Mouse (Mus musculus) CD4-positive, CD25-positive, alpha-beta regulatory T cell, adult 4 months (primary cell): ENCODE measurements around the gene 1700123L14Rik. TPM values are rescaled to one million over a fixed set of nuclear protein-coding genes. Genes with fewer than 3 reads are reported as not detected.
"Not testable (repeated sequence)": the region's sequence is repeated elsewhere in the genome, so short reads cannot be mapped to it uniquely, and the experiment has no call there.

Experiments
- ATAC-seq: one replicate; pipeline ENCODE4 v1.8.0; 2017
- polyA plus RNA-seq, 2 experiments: library from polyadenylated mRNA; unstranded; fragments of 100-300 nt; shearing (Covaris generic); gene quantifications; one replicate each; pipeline ENCODE4 v1.2.1; 2017

The 1700123L14Rik gene
- polyA plus RNA-seq, result not detected

DNA sequence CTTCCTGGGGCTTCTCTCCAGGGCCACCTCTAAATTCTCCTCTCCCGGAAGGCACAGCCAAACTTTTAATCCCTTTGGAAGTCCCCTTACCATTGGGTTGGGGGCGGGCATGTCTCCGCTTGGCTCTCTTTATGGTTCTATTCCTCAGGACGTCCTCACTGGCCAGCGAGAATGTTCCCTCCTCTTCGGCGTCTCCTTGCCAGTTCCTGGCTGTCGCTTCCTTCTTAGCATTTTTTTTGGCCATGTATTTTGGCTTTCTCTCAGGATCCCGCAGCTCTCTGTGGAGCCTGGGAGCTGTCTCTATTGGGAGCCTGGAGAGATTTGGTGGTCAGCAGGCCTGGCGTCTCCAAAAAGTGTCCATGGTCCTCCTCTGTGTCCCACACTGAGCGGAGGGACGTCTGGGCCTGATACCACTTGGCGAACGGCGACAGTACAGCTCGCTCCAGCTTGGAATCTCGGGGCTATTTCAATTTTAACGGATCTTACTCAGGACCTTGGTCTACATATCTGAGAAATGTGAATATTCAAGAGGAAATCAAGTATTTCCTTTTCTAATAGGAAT is at the start of gene 1700123L14Rik:
Gene 1700123L14Rik (minus strand): TSS at position 426 of the 562 bp plus-strand sequence.
- ATAC-seq, result no peak

DNA sequence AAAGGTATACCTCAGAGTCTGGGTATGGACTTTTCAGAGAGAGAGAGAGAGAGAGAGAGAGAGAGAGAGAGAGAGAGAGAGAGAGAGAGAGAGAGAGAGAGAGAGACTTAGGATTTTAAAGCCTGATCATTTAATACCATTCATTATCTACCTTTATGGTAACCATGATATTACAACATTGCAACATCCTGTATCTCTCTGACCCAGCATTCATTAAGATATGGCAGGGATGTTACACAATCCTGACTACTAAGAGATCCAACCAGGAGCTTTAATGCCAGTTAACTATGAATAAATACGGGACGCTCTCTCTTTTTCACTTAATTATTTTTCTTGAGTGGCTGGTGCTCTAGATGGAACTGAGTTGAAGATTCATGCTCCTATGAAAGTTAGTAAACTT is 39.4 kb upstream of the 1700123L14Rik start:
- ATAC-seq, result no peak

GRCm38 (mm10) chr6:96198991-96199390 is 32.9 kb upstream of the 1700123L14Rik start:
- ATAC-seq, result not testable (repeated sequence)

DNA sequence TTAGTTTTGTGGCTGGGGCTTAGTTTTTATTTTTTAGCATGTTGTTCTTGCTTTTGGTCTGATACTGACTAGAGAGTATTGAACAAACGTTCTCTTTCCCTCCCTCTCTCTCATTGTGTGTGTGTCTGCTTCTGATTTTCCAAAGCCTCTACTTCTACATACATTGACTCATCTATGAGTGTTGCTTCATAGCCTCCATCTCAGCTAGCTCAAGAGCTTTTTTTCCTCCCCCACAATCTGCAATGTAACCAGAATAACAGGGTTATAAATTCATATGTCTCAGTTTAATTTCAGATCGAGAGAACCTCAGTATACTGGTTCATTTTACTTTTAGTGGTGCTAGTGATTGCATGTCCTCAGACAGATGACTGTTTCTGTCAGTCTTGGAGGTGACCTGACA is 20.5 kb upstream of the 1700123L14Rik start:
- ATAC-seq, result no peak

DNA sequence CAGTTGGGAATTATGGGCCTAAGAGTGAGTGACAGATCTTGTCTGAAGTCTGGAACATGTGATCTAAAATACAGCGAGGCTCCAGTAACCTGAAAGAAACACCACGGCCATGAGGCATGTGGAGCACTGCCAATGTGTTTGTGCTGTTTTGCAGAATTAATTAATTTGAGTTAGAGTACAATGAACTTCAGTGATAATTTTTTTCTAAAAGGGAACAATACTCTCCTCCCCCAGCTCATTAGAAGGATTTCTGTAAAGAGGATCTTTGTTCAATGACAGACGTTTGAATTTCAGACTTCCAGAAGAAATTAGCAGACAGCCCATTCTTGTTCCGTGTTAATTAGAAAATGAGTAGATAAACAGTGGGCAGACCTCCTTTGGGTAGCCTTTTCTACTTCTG is 17.3 kb upstream of the 1700123L14Rik start:
- no peak for ATAC-seq

DNA sequence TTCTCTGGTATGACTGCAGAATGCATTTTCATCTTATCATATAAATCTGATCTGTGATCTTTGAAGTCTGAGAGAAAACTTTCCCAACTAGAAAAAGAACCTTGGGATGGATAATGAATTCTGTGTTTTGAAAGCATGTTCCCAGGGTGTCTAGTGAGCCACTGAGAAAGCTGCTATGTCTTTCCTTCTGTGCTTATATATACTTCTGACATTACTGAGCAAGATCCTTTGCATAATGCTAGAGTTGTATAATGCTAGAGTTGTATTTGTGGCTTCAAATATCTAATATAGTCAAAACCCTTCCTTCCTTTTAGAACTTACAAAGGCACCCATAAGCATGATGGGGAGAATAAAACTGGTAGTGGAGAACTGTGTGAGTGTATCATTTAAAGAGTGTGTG is 12.5 kb upstream of the 1700123L14Rik start:
- no peak for ATAC-seq

DNA sequence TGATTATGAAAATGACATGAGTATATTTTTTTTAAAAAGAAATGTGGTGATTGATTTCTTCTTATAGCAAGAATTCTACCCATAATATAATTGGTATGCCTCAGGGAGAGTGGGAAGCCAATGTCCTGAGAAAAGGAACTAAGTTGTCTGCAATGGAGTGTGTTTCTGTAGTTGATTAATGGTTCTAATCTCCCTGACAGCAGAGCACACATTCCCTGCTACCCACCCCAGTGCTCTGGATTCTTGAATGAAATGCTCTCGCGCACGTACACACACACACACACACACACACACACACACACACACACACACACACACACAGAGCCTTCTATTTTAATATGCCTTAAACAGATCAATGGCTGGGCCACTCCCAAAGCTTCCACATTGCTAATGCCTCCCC is 7.6 kb upstream of the 1700123L14Rik start:
- ATAC-seq, result no peak

- ATAC-seq, result no peak
Observed at GRCm38 (mm10) chr6:96167031-96167430, 988 bp upstream of the 1700123L14Rik start.

GRCm38 (mm10) chr6:96165403-96165802 is 640 bp downstream of the 1700123L14Rik start:
- no peak for ATAC-seq

GRCm38 (mm10) chr6:96143326-96143725 is 22.7 kb downstream of the 1700123L14Rik start:
- no peak for ATAC-seq

DNA sequence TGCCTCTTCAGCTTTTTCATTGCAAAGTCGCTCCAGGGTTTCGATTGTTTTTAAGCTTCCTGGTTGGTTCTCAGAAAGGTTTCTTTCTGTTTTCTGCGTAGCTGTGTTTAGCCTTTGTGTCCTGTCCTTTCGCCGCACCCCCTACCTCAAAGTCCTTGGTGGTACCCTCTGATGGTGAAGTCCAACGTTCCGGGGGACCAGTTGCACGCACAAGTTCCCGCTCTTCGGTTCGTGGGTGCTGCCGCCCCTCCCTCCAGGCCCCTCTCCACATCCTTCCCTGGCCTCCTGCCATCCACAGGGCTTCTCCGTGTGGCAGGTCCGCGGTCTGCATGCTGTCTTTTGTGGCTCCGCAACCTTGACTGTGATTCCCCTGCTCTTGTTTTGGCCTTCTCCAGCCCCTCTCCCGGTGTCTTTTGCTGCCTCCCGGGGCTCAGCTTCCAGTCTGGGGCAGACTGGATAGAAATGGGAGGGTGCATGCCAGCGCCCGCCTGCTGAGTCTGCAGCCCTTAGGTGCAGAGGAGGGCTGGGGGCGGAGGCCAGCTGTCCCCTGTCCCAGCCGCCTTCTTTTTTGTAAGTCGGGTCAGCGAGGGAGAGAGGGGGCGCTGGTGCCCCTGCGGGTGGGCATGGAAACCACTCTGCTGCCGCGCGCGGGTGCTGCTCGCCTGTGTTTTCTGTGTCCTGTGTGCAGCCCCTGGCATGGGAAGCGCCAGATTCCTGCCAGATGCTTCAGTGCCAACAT is 49.3 kb downstream of the 1700123L14Rik start:
- ATAC-seq, result no peak

- no peak for ATAC-seq
Observed at GRCm38 (mm10) chr6:96116148-96116533, 49.9 kb downstream of the 1700123L14Rik start.

Other genes with a start within 250 kb of the 1700123L14Rik start
- gene Fam19a1, start 53.1 kb downstream of the 1700123L14Rik start, polyA plus RNA-seq, result under 1 TPM in 1 of 2 experiments, not detected in 1; 0.63 TPM